Mouse (Mus musculus) hindbrain, embryonic 15.5 days (tissue): ENCODE results near the gene Dop1b. TPM values are rescaled to one million over a fixed set of nuclear protein-coding genes. Genes with fewer than 3 reads are reported as not detected.
"Not testable (repeated sequence)": the region's sequence is repeated elsewhere in the genome, so short reads cannot be mapped to it uniquely, and the experiment has no call there.

Source experiments
- ATAC-seq: fragments of 200-750 bp; cut with Nextera tagmentation; 2 replicates; pipeline ENCODE4 v1.8.0; 2017; ENCODE audit warnings: low read depth, moderate number of reproducible peaks, moderate TSS enrichment; ENCODE audit not compliant: low FRiP score
- H3K27ac ChIP-seq: fragments of 300-500 bp; sonication (generic); replicated peaks from 2 replicates; pipeline ENCODE4 v1.5.1; 2015; ENCODE audit warnings: mild to moderate bottlenecking, inconsistent platforms
- H3K27me3 ChIP-seq: fragments of 300-500 bp; sonication (generic); 2 replicates; pipeline ENCODE4 v1.6.1; 2015; ENCODE audit warnings: control low read depth, inconsistent platforms
- H3K36me3 ChIP-seq: fragments of 300-500 bp; sonication (generic); 2 replicates; pipeline ENCODE4 v1.6.1; 2015; ENCODE audit warnings: control low read depth, inconsistent platforms
- H3K4me1 ChIP-seq: fragments of 300-500 bp; sonication (generic); replicated peaks from 2 replicates; pipeline ENCODE4 v1.6.1; 2015; ENCODE audit warnings: control low read depth, inconsistent platforms
- H3K4me2 ChIP-seq: fragments of 300-500 bp; sonication (generic); 2 replicates; pipeline ENCODE4 v1.6.1; 2015; ENCODE audit warnings: moderate library complexity, mild to moderate bottlenecking, inconsistent platforms
- H3K4me3 ChIP-seq: fragments of 300-500 bp; sonication (generic); 2 replicates; pipeline ENCODE4 v1.5.1; 2015; ENCODE audit warnings: mild to moderate bottlenecking, inconsistent platforms
- H3K9ac ChIP-seq: fragments of 300-500 bp; sonication (generic); 2 replicates; pipeline ENCODE4 v1.6.1; 2015; ENCODE audit warnings: inconsistent platforms
- H3K9me3 ChIP-seq: fragments of 300-500 bp; sonication (generic); 2 replicates; pipeline ENCODE4 v1.6.1; 2016; ENCODE audit warnings: control low read depth, inconsistent platforms
- WGBS: fragments of 180-500 bp; shearing (Covaris S2); methylation state at CpG from one replicate; pipeline ENCODE4 v1.1.7; 2015; 5-methylcytosine and 5-hydroxymethylcytosine counted together
- polyA plus RNA-seq: library from polyadenylated mRNA; unstranded; fragments of >200 nt; fragmentation: Nextera tagmentation; extraction: Ambion mirVana; gene quantifications from 2 replicates; pipeline ENCODE4 v1.2.1, GENCODE M21; 2015

The Dop1b gene
- polyA plus RNA-seq, 1 experiment from 2014 or later, result 40.1 TPM

- H3K36me3 ChIP-seq, result peaks cover 80% of the 10 kb centered on the region
- no peaks in the 10 kb centered on the region for H3K9me3 ChIP-seq
- H3K4me3 ChIP-seq, result no peak overlapping the region
- no peak overlapping the region for H3K27ac ChIP-seq
- no peak for ATAC-seq
- no peak overlapping the region for H3K9ac ChIP-seq
- no peaks in the 10 kb centered on the region for H3K27me3 ChIP-seq
- H3K4me2 ChIP-seq, result no peak overlapping the region
- H3K4me1 ChIP-seq, result no peaks in the 10 kb centered on the region
- WGBS, result 55% methylated on average over 4 of the region's 4 CpGs
Measured at GRCm38 (mm10) chr16:93766956-93767355, 55.3 kb downstream of the Dop1b start.

- no peak for ATAC-seq
Measured at GRCm38 (mm10) chr16:93767548-93767947, 55.8 kb downstream of the Dop1b start.

DNA sequence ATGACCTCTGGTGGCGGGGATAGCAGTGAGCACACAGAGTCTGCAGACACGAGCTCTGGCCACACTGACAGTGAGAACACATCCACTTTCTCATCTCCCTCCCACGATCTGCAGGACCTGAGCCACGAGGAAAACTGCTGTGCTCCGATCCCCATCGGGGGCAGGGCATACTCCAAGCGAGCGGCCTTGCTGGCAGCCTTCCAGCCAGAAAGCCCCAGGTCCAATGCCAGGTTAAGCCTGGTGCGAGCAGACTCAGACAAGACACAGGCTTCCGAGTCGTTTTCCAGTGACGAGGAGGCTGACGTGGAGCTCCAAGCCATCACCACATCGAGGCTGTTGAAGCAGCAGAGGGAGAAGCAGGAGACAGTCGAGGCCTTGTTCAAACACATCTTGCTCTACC is 57.9 kb downstream of the Dop1b start:
- no peak overlapping the region for H3K4me3 ChIP-seq
- 81% methylated on average over 15 of the region's 15 CpGs for WGBS
- H3K27ac ChIP-seq, result no peak overlapping the region
- peaks cover 61% of the 10 kb centered on the region for H3K36me3 ChIP-seq
- H3K27me3 ChIP-seq, result no peaks in the 10 kb centered on the region
- no peaks in the 10 kb centered on the region for H3K9me3 ChIP-seq
- H3K9ac ChIP-seq, result no peak overlapping the region
- no peak overlapping the region for H3K4me2 ChIP-seq
- no peaks in the 10 kb centered on the region for H3K4me1 ChIP-seq
- ATAC-seq, result no peak

More at GRCm38 (mm10) chr16:93767548-93767947, 55.8 kb downstream of the Dop1b start:
- WGBS, result 77% methylated on average over 6 of the region's 6 CpGs
- Histone ChIP-seq H3K27me3 (no peaks in the 10 kb centered on the region), H3K9me3 (no peaks in the 10 kb centered on the region), H3K4me2 (no peak overlapping the region), H3K36me3 (peaks cover 75% of the 10 kb centered on the region), H3K9ac (no peak overlapping the region), H3K4me3 (no peak overlapping the region), H3K27ac (no peak overlapping the region), H3K4me1 (no peaks in the 10 kb centered on the region)

DNA sequence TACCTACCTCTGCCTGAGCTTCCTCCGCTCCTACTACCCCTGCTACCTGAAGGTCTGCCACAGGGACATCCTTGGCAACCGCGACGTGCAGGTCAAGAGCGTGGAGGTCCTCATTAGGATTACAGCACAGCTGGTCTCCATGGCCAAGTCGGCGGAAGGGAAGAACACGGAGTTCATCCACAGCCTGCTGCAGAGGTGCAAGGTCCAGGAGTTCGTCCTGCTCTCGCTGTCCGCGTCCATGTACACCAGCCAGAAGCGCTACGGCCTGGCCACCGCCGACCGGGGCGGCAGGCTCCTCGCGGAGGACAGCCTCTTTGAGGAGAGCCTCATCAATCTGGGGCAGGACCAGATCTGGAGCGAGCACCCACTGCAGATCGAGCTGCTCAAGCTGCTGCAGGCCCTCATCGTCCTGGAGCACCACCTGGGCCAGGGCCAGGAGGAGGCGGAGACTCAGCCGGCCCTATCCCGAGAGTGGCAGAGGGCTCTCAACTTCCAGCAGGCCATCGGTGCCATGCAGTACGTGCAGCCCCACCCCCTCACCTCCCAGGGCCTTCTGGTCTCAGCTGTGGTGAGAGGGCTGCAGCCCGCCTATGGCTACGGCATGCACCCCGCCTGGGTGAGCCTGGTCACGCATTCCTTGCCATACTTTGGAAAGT is 58.7 kb downstream of the Dop1b start:
- no peak overlapping the region for H3K4me3 ChIP-seq
- no peaks in the 10 kb centered on the region for H3K27me3 ChIP-seq
- no peak overlapping the region for H3K4me2 ChIP-seq
- H3K9ac ChIP-seq, result no peak overlapping the region
- no peaks in the 10 kb centered on the region for H3K4me1 ChIP-seq
- no peak for ATAC-seq
- 67% methylated on average over 32 of the region's 32 CpGs for WGBS
- no peaks in the 10 kb centered on the region for H3K9me3 ChIP-seq
- no peak overlapping the region for H3K27ac ChIP-seq
- H3K36me3 ChIP-seq, result peaks cover 58% of the 10 kb centered on the region

GRCm38 (mm10) chr16:93774658-93775057 is 63.0 kb downstream of the Dop1b start:
- Histone ChIP-seq H3K4me3 (no peak overlapping the region), H3K9ac (no peak overlapping the region), H3K27ac (no peak overlapping the region), H3K4me2 (no peak overlapping the region), H3K4me1 (no peaks in the 10 kb centered on the region), H3K36me3 (peaks cover 60% of the 10 kb centered on the region), H3K27me3 (no peaks in the 10 kb centered on the region), H3K9me3 (no peaks in the 10 kb centered on the region)
- no peak for ATAC-seq
- 91% methylated on average over 5 of the region's 5 CpGs for WGBS

GRCm38 (mm10) chr16:93776468-93776867 is 64.8 kb downstream of the Dop1b start:
- no peak for ATAC-seq
- no peaks in the 10 kb centered on the region for H3K27me3 ChIP-seq
- H3K4me1 ChIP-seq, result no peaks in the 10 kb centered on the region
- no peaks in the 10 kb centered on the region for H3K9me3 ChIP-seq
- H3K27ac ChIP-seq, result no peak overlapping the region
- H3K4me3 ChIP-seq, result no peak overlapping the region
- no peak overlapping the region for H3K9ac ChIP-seq
- 91% methylated on average over 5 of the region's 5 CpGs for WGBS
- H3K4me2 ChIP-seq, result no peak overlapping the region
- H3K36me3 ChIP-seq, result peaks cover 58% of the 10 kb centered on the region

GRCm38 (mm10) chr16:93777247-93777999 is 65.7 kb downstream of the Dop1b start:
- no peaks in the 10 kb centered on the region for H3K4me1 ChIP-seq
- WGBS, result 68% methylated on average over 14 of the region's 14 CpGs
- ATAC-seq, result no peak
- no peaks in the 10 kb centered on the region for H3K27me3 ChIP-seq
- no peak overlapping the region for H3K9ac ChIP-seq
- H3K9me3 ChIP-seq, result no peaks in the 10 kb centered on the region
- H3K4me3 ChIP-seq, result no peak overlapping the region
- no peak overlapping the region for H3K27ac ChIP-seq
- H3K36me3 ChIP-seq, result peaks cover 63% of the 10 kb centered on the region
- H3K4me2 ChIP-seq, result no peak overlapping the region

GRCm38 (mm10) chr16:93778393-93778792 is 66.7 kb downstream of the Dop1b start:
- not testable (repeated sequence) for H3K4me2 ChIP-seq, H3K4me3 ChIP-seq, H3K27me3 ChIP-seq, H3K9me3 ChIP-seq, ATAC-seq, H3K4me1 ChIP-seq, H3K9ac ChIP-seq, H3K27ac ChIP-seq
- WGBS, result 86% methylated on average over 4 of the region's 4 CpGs
- H3K36me3 ChIP-seq, result peaks cover 70% of the 10 kb centered on the region

- no peak for ATAC-seq
- Histone ChIP-seq H3K36me3 (peaks cover 74% of the 10 kb centered on the region), H3K27me3 (no peaks in the 10 kb centered on the region), H3K27ac (no peak overlapping the region), H3K4me1 (no peaks in the 10 kb centered on the region), H3K9me3 (no peaks in the 10 kb centered on the region), H3K9ac (no peak overlapping the region), H3K4me2 (no peak overlapping the region), H3K4me3 (no peak overlapping the region)
- 89% methylated on average over 4 of the region's 4 CpGs for WGBS
Measured at GRCm38 (mm10) chr16:93779554-93779953, 67.8 kb downstream of the Dop1b start.

DNA sequence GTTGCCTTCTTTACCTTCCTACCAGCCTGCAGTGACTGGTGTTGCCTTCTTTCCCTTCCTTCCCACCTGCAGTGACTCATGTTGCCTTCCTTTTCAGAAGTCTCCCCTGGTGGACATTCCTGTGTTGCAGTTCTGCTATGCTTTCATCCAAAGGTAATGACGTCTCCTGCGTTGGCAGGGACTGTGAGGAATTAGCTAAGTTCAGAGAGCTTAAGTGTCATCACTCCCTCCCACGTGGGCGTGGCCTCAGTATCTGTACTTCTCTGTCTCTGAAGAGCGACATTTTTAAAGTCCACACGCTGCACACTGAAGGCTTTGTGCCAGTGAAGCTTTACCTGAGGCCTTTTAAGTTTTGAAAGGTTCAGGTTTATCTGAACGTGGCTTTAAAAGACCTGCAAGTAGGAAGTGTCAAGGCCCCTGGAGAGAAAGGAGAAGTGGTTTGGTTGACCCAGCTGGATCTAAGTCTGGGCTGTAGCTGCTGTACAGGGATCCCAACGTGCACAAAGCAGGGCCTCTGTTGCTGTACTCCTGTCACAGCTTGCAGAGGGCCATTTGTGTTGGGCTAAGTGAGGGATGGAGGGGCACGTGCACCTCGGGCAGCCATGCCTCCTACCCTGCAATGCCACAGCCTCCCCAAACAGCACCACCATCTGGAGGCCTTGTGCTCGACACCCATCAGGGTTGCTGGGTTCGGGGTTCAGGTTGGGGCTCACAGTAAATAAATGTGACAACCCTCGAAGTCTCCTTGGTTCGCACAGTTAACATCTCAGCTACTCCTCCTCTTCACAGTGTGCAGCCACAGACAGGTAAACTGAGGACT is 69.2 kb downstream of the Dop1b start:
- ATAC-seq, result no peak
- Histone ChIP-seq H3K36me3 (peaks cover 75% of the 10 kb centered on the region), H3K4me2 (no peak overlapping the region), H3K9ac (no peak overlapping the region), H3K27me3 (no peaks in the 10 kb centered on the region), H3K4me3 (no peak overlapping the region), H3K27ac (no peak overlapping the region), H3K4me1 (no peaks in the 10 kb centered on the region), H3K9me3 (no peaks in the 10 kb centered on the region)
- 69% methylated on average over 14 of the region's 14 CpGs for WGBS

- H3K9ac ChIP-seq, result no peak overlapping the region
- H3K4me1 ChIP-seq, result no peaks in the 10 kb centered on the region
- WGBS, result 94% methylated on average over 7 of the region's 7 CpGs
- no peak overlapping the region for H3K4me3 ChIP-seq
- H3K9me3 ChIP-seq, result no peaks in the 10 kb centered on the region
- no peaks in the 10 kb centered on the region for H3K27me3 ChIP-seq
- H3K27ac ChIP-seq, result no peak overlapping the region
- H3K36me3 ChIP-seq, result peaks cover 49% of the 10 kb centered on the region
- H3K4me2 ChIP-seq, result no peak overlapping the region
- no peak for ATAC-seq
Measured at GRCm38 (mm10) chr16:93784175-93784574, 72.5 kb downstream of the Dop1b start.

DNA sequence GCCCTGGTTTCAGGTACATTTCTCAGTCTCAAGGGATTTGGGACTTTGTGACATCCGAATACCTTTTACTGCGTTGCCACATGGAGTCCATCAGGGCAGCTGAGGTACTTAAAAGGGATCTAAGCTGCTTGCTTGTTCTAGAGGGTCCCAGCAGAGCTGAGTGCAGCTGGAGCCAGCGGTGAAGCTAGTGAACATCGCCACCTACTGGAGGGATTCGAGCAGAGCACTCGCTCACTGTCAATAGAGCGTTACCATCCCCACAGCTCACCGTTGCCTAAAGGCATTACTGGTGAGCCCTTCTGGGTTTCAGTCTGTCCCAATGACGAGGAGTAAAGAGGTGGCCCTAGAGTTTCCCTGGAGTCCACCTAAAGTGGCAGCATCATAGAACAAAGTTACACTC is 74.1 kb downstream of the Dop1b start:
- Histone ChIP-seq H3K4me3 (no peak overlapping the region), H3K27ac (no peak overlapping the region), H3K4me2 (no peak overlapping the region), H3K9me3 (no peaks in the 10 kb centered on the region), H3K36me3 (peaks cover 36% of the 10 kb centered on the region), H3K9ac (no peak overlapping the region), H3K4me1 (0 out of 2 replicates have a peak, but pooled peaks cover 3% of the 10 kb centered on the region), H3K27me3 (no peaks in the 10 kb centered on the region)
- 5% methylated on average over 9 of the region's 9 CpGs for WGBS
- peak; percentile 92 for ATAC-seq
